Mouse (Mus musculus) embryonic facial prominence, embryonic 13.5 days (tissue): Measurements from ENCODE around the gene Itgam. TPM values are rescaled to one million over a fixed set of nuclear protein-coding genes. Genes with fewer than 3 reads are reported as not detected.
"Not testable (repeated sequence)": the region's sequence is repeated elsewhere in the genome, so short reads cannot be mapped to it uniquely, and the experiment has no call there.

Experiments
- ATAC-seq: fragments of 200-750 bp; cut with Nextera tagmentation; 2 replicates; pipeline ENCODE4 v1.8.0; 2017; ENCODE audit warnings: low read depth; ENCODE audit not compliant: insufficient number of reproducible peaks, insufficient read depth, low FRiP score, low TSS enrichment
- H3K27ac ChIP-seq: fragments of 300-500 bp; sonication (generic); 2 replicates; pipeline ENCODE4 v1.5.1; 2015; ENCODE audit warnings: moderate library complexity, mild to moderate bottlenecking, inconsistent platforms
- H3K27me3 ChIP-seq: fragments of 300-500 bp; sonication (generic); 2 replicates; pipeline ENCODE4 v1.6.1; 2015; ENCODE audit warnings: mild to moderate bottlenecking, inconsistent platforms
- H3K36me3 ChIP-seq: fragments of 300-500 bp; sonication (generic); 2 replicates; pipeline ENCODE4 v1.6.1; 2015; ENCODE audit warnings: mild to moderate bottlenecking, inconsistent platforms
- H3K4me1 ChIP-seq: fragments of 300-500 bp; sonication (generic); 2 replicates; pipeline ENCODE4 v1.6.1; 2015; ENCODE audit warnings: inconsistent platforms
- H3K4me2 ChIP-seq: fragments of 300-500 bp; sonication (generic); 2 replicates; pipeline ENCODE4 v1.6.1; 2015; ENCODE audit warnings: moderate library complexity, mild to moderate bottlenecking, inconsistent platforms
- H3K4me3 ChIP-seq: fragments of 300-500 bp; sonication (generic); 2 replicates; pipeline ENCODE4 v1.5.1; 2015; ENCODE audit warnings: mild to moderate bottlenecking, inconsistent platforms
- H3K9ac ChIP-seq: fragments of 300-500 bp; sonication (generic); 2 replicates; pipeline ENCODE4 v1.6.1; 2015; ENCODE audit warnings: mild to moderate bottlenecking, inconsistent platforms
- H3K9me3 ChIP-seq: fragments of 300-500 bp; sonication (generic); 2 replicates; pipeline ENCODE4 v1.6.1; 2016; ENCODE audit warnings: inconsistent platforms
- WGBS: fragments of 180-500 bp; shearing (Covaris S2); methylation state at CpG from one replicate; pipeline ENCODE4 v1.1.7; 2015; ENCODE audit warnings: mixed read lengths; 5-methylcytosine and 5-hydroxymethylcytosine counted together
- polyA plus RNA-seq: library from polyadenylated mRNA; unstranded; fragments of >200 nt; fragmentation: Nextera tagmentation; extraction: Ambion mirVana; gene quantifications from 2 replicates; pipeline ENCODE4 v1.2.1, GENCODE M21; 2015

Itgam gene
- polyA plus RNA-seq, 1 experiment from 2014 or later, result 0.73 TPM

DNA sequence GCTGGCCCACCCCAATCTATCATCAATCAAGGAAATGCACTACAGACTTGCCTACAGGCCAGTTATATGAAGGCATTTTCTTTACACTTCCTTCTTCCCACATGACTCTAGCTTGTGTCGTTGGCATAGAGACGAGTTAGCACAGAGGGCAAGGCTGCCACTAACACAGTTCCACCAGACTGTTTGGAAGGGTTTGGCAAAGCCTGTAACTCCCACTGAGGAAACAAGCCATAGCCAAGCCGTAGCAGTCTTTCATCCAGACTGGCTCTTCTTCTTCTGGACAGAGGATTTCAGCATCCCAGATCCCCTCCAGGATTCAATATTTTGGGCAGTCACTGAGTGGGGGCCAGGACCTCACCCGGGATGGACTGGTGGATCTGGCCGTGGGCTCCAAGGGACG, 77.2 kb downstream of the Itgam start:
- H3K4me3 ChIP-seq, result no peak overlapping the region
- ATAC-seq, result no peak
- no peaks in the 10 kb centered on the region for H3K36me3 ChIP-seq
- no peak overlapping the region for H3K9ac ChIP-seq
- no peaks in the 10 kb centered on the region for H3K27me3 ChIP-seq
- H3K9me3 ChIP-seq, result no peaks in the 10 kb centered on the region
- H3K4me1 ChIP-seq, result no peaks in the 10 kb centered on the region
- no peak overlapping the region for H3K4me2 ChIP-seq
- 92% methylated on average over 6 of the region's 6 CpGs for WGBS
- H3K27ac ChIP-seq, result no peak overlapping the region

DNA sequence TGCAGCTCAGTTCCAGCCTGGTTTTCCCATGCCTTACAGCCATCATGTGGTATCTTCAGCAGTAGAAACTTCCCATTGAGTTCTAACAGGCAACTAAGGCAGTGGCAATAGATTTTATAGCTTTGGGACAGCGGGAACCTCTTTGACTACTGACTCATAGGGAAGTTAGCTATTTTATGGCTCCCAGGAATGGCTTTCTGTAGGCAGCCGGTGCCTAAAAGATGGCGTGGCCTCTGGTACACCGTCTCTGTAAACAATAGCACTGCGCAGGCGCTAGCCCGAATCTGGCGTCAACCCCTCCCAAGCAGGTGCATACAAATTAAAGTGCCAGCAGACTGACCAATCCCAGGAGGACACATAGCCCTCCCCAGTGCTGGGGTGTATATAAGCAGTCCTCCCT, 88.5 kb downstream of the Itgam start:
- H3K4me2 ChIP-seq, result no peak overlapping the region
- no peak overlapping the region for H3K4me3 ChIP-seq
- H3K27me3 ChIP-seq, result no peaks in the 10 kb centered on the region
- H3K9ac ChIP-seq, result no peak overlapping the region
- 94% methylated on average over 8 of the region's 8 CpGs for WGBS
- no peak for ATAC-seq
- no peaks in the 10 kb centered on the region for H3K4me1 ChIP-seq
- no peak overlapping the region for H3K27ac ChIP-seq
- no peaks in the 10 kb centered on the region for H3K9me3 ChIP-seq
- H3K36me3 ChIP-seq, result no peaks in the 10 kb centered on the region

DNA sequence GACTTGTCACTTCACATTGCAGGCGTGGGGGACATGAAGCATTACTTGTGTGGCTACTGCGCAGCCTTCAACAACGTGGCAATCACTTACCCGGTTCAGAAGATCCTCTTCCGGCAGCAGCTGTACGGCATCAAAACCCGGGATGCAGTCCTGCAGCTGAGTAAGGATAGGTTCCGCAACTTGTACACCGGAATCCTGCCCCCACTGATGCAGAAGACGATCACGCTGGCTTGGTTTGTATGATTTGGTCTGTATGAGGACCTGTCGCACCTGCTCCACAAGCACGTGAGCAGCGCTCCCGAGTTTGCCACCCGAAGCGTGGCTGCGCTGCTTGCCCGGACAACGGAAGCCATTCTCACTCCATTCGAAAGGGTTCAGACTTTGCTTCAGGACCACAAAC, 91.6 kb downstream of the Itgam start, which contains the start of gene Itgad:
Gene Itgad, plus strand, starts transcription at position 301 of the 400 bp plus-strand sequence.
- no peak within 1 kb of the TSS for H3K9ac ChIP-seq
- no peak within 1 kb of the TSS for H3K4me2 ChIP-seq
- no peak within 1 kb of the TSS for H3K27ac ChIP-seq
- no peaks in the 10 kb centered on the region for H3K4me1 ChIP-seq
- 91% methylated on average over 21 of the region's 21 CpGs for WGBS
- no peak within 1 kb of the TSS for H3K4me3 ChIP-seq
- no peaks in the 10 kb centered on the region for H3K9me3 ChIP-seq
- H3K27me3 ChIP-seq, result no peaks in the 10 kb centered on the region
- no peaks in the 10 kb centered on the region for H3K36me3 ChIP-seq
- ATAC-seq, result no peak

DNA sequence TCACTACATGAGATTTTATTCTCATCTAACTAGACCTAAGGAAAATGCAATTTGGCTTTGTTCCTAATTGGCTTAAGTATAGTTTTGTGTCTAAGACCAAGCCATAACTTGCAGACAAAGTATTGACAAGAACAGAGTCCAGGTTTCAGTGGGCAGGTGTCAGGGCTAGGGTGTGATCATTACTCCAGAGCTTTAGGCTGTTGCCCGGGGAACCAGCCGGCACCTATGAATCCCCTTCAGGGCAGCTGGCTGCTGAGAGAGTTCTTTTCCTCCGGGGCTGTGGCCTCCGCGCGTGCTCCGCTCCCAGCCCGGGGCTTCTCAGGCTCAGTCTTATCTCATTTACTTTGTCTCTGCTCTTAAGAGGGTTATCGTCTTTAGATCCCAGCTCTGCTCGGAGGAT, 92.5 kb downstream of the Itgam start:
- Histone ChIP-seq H3K4me3 (no peak overlapping the region), H3K27me3 (no peaks in the 10 kb centered on the region), H3K4me2 (no peak overlapping the region), H3K4me1 (no peaks in the 10 kb centered on the region), H3K36me3 (no peaks in the 10 kb centered on the region), H3K27ac (no peak overlapping the region), H3K9me3 (no peaks in the 10 kb centered on the region), H3K9ac (no peak overlapping the region)
- ATAC-seq, result no peak
- 69% methylated on average over 10 of the region's 10 CpGs for WGBS

DNA sequence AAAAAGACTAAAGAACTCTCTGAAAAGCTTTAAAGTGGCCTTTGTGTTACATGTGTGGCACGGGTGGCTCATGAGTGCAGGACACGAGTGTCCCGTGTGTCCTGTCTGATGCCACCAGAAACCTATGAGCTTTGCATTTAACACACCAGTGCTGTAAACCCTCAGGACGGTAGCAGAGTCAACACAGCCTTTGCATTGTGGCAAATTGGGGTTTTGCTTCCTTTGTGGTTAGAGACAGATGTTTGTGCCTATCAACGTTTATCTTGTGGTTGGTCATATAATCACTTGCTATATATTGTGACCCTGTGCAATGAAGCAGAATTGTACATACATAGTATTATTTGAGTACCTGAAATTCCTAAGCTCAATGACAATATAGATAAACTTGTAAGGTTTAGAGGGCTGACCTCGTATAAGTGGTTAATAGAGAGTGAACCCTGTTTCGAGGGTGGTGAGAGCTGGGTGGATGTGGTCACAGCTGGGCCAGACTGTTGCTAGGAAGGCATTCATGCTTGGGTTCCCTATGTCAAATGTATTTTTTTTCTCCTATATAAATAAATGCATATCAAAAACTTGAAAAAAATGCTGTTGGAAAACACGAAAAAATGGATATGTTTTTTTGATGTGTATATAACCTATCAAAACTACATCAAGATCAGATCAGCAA, 96.4 kb downstream of the Itgam start:
- not testable (repeated sequence) for ATAC-seq

DNA sequence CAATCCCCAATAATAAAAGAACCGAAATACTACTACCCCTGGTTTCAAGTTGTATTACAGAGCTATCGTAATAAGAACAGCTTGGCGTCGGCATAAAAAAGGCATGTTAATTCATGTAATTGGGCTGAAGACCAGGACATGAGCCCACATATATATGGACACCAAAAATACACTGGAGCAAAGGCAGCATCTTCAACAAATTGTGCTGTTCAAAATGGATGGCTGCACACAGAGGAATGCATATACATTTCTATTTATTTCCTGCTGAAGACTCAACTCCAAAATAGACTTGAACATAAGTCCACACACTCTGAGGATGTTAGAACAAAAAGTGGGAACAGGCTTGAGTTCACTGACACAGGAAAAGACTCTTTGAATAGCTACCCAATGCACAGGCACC, 101.6 kb downstream of the Itgam start:
- Histone ChIP-seq H3K9ac (no peak overlapping the region), H3K9me3 (no peaks in the 10 kb centered on the region), H3K4me2 (no peak overlapping the region), H3K4me3 (no peak overlapping the region), H3K4me1 (no peaks in the 10 kb centered on the region), H3K36me3 (no peaks in the 10 kb centered on the region), H3K27me3 (no peaks in the 10 kb centered on the region), H3K27ac (no peak overlapping the region)
- 94% methylated on average over 4 of the region's 4 CpGs for WGBS
- ATAC-seq, result no peak

More for the DNA sequence above, 96.4 kb downstream of the Itgam start:
- not testable (repeated sequence) for H3K4me3 ChIP-seq, H3K4me2 ChIP-seq, H3K27ac ChIP-seq, H3K4me1 ChIP-seq, H3K27me3 ChIP-seq, H3K36me3 ChIP-seq, H3K9me3 ChIP-seq, H3K9ac ChIP-seq
- WGBS, result 80% methylated on average over 8 of the region's 8 CpGs

DNA sequence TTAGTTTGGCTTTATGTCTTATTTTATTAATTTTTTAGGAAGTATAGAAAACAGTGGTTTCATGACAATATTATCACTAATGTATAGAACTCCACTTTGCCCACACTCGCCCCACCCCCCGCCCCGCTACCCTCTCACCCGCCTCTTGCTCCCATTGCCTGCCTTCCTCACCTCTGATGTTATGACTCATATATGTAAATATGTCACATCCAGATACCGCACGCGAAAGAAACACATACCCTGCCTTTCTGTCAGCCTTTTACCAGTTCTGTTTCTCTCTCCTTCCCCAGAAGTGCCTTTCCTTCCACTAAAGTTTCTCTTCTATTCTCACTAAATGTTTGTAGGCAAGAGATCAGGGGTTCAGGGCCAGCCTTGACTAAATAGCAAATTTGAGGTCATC, 104.0 kb downstream of the Itgam start:
- no peak overlapping the region for H3K27ac ChIP-seq
- H3K4me3 ChIP-seq, result no peak overlapping the region
- no peaks in the 10 kb centered on the region for H3K4me1 ChIP-seq
- no peak overlapping the region for H3K4me2 ChIP-seq
- ATAC-seq, result no peak
- H3K27me3 ChIP-seq, result no peaks in the 10 kb centered on the region
- 86% methylated on average over 7 of the region's 7 CpGs for WGBS
- H3K9ac ChIP-seq, result no peak overlapping the region
- no peaks in the 10 kb centered on the region for H3K9me3 ChIP-seq
- no peaks in the 10 kb centered on the region for H3K36me3 ChIP-seq

Other genes starting within 250 kb of the Itgam start
- gene Stx4a, start 238.3 kb upstream of the Itgam start, polyA plus RNA-seq, result 61.0 and 73.1 TPM in 2 replicates
- 7.4 and 8.7 TPM in 2 replicates for gene Stx1b, start 238.1 kb upstream of the Itgam start, polyA plus RNA-seq
- gene Zfp646, start 186.4 kb upstream of the Itgam start, polyA plus RNA-seq, result 11.4 and 12.3 TPM in 2 replicates
- gene Zfp668, start 185.8 kb upstream of the Itgam start, polyA plus RNA-seq, result 24.9 and 28.2 TPM in 2 replicates
- gene Prss53, start 171.7 kb upstream of the Itgam start, polyA plus RNA-seq, result 1.4 and 1.5 TPM in 2 replicates
- not detected in 2 replicates for gene Gm21974, start 167.2 kb upstream of the Itgam start, polyA plus RNA-seq
- 136 and 137 TPM in 2 replicates for gene Vkorc1, start 167.0 kb upstream of the Itgam start, polyA plus RNA-seq
- gene Bckdk, start 158.6 kb upstream of the Itgam start, polyA plus RNA-seq, result 83.2 and 96.8 TPM in 2 replicates
- 45.6 and 52.3 TPM in 2 replicates for gene Kat8, start 150.1 kb upstream of the Itgam start, polyA plus RNA-seq
- gene Prss8, start 132.5 kb upstream of the Itgam start, polyA plus RNA-seq, result 8.7 and 14.0 TPM in 2 replicates
- gene Prss36, start 115.9 kb upstream of the Itgam start, polyA plus RNA-seq, result 10.5 and 10.6 TPM in 2 replicates
- gene Fus, start 95.2 kb upstream of the Itgam start, polyA plus RNA-seq, result 540 and 577 TPM in 2 replicates
- 34.3 and 39.2 TPM in 2 replicates for gene Pycard, start 68.8 kb upstream of the Itgam start, polyA plus RNA-seq
- gene Trim72, start 58.7 kb upstream of the Itgam start, polyA plus RNA-seq, result 0.18 TPM in 1 of 2 replicates, not detected in the other
- not detected in 2 replicates for gene Gm49368, start within 50 bp of the Itgam start, polyA plus RNA-seq
- gene Itgax, start 66.9 kb downstream of the Itgam start, polyA plus RNA-seq, result not detected in 2 replicates
- not detected in 2 replicates for gene Itgad, start 91.7 kb downstream of the Itgam start, polyA plus RNA-seq
- gene Cox6a2, start 143.7 kb downstream of the Itgam start, polyA plus RNA-seq, result 2.6 and 5.1 TPM in 2 replicates
- 16.3 and 17.7 TPM in 2 replicates for gene Armc5, start 174.7 kb downstream of the Itgam start, polyA plus RNA-seq
- 8.8 and 9.3 TPM in 2 replicates for gene 9130023H24Rik, start 175.4 kb downstream of the Itgam start, polyA plus RNA-seq
- 50.4 and 52.5 TPM in 2 replicates for gene Tgfb1i1, start 184.2 kb downstream of the Itgam start, polyA plus RNA-seq
- 0.42 TPM in 1 of 2 replicates, not detected in the other for gene Slc5a2, start 203.0 kb downstream of the Itgam start, polyA plus RNA-seq
- 22.1 and 26.1 TPM in 2 replicates for gene BC017158, start 235.5 kb downstream of the Itgam start, polyA plus RNA-seq